Mouse (Mus musculus) embryonic facial prominence, embryonic 12.5 days (tissue): ENCODE measurements around the gene Alkbh4. TPM values are rescaled to one million over a fixed set of nuclear protein-coding genes. Genes with fewer than 3 reads are reported as not detected.
A peak's percentile ranks its signal among the peaks of the same experiment; 100 is the strongest.

Experiments used
- ATAC-seq: fragments of 200-750 bp; cut with Nextera tagmentation; 2 replicates; pipeline ENCODE4 v1.8.0; 2017; ENCODE audit not compliant: insufficient number of reproducible peaks, insufficient read depth, low FRiP score, low TSS enrichment
- H3K27ac ChIP-seq: fragments of 300-500 bp; sonication (generic); 2 replicates; pipeline ENCODE4 v1.5.1; 2016; ENCODE audit warnings: mild to moderate bottlenecking
- H3K27me3 ChIP-seq: fragments of 300-500 bp; sonication (generic); 2 replicates; pipeline ENCODE4 v1.6.1; 2016; ENCODE audit warnings: mild to moderate bottlenecking, moderate library complexity
- H3K36me3 ChIP-seq: fragments of 300-500 bp; sonication (generic); 2 replicates; pipeline ENCODE4 v1.6.1; 2016; ENCODE audit warnings: mild to moderate bottlenecking
- H3K4me1 ChIP-seq: fragments of 300-500 bp; sonication (generic); 2 replicates; pipeline ENCODE4 v1.6.1; 2016
- H3K4me2 ChIP-seq: fragments of 300-500 bp; sonication (generic); replicated peaks from 2 replicates; pipeline ENCODE4 v1.6.1; 2016; ENCODE audit warnings: mild to moderate bottlenecking, moderate library complexity
- H3K4me3 ChIP-seq: fragments of 300-500 bp; sonication (generic); 2 replicates; pipeline ENCODE4 v1.5.1; 2016; ENCODE audit warnings: mild to moderate bottlenecking
- H3K9ac ChIP-seq: fragments of 300-500 bp; sonication (generic); 2 replicates; pipeline ENCODE4 v1.6.1; 2016; ENCODE audit warnings: mild to moderate bottlenecking, moderate library complexity
- H3K9me3 ChIP-seq: fragments of 300-500 bp; sonication (generic); 2 replicates; pipeline ENCODE4 v1.6.1; 2016; ENCODE audit warnings: mild to moderate bottlenecking, moderate library complexity
- WGBS: fragments of 180-500 bp; shearing (Covaris S2); methylation state at CpG from one replicate; pipeline ENCODE4 v1.1.7; 2016; 5-methylcytosine and 5-hydroxymethylcytosine counted together
- polyA plus RNA-seq: library from polyadenylated mRNA; unstranded; fragments of >200 nt; fragmentation: Nextera tagmentation; extraction: Ambion mirVana; gene quantifications from 2 replicates; pipeline ENCODE4 v1.2.1, GENCODE M21; 2016

Gene Alkbh4
- 28.4 and 29.5 TPM in 2 replicates for polyA plus RNA-seq

GRCm38 (mm10) chr5:136135571-136136291 lies at the start of gene Alkbh4, which contains the start of gene Lrwd1:
Gene Alkbh4 (plus strand): TSS chr5:136136146.
Gene Lrwd1 (minus strand): TSS chr5:136136074.
- H3K9me3 ChIP-seq, result no peaks in the 10 kb centered on the region
- no peaks in the 10 kb centered on the region for H3K27me3 ChIP-seq
- under 1% methylated on average over 60 of the region's 60 CpGs for WGBS
- peak; percentile 89 for ATAC-seq
- H3K4me2 ChIP-seq, result peak within 1 kb of the TSS; percentile 79
- H3K9ac ChIP-seq, result peak within 1 kb of the TSS; percentile 75
- H3K36me3 ChIP-seq, result peaks cover 44% of the 10 kb centered on the region
- H3K4me3 ChIP-seq, result peak within 1 kb of the TSS; percentile 78
- H3K4me1 ChIP-seq, result peaks cover 14% of the 10 kb centered on the region
- H3K27ac ChIP-seq, result peak within 1 kb of the TSS; percentile 48

GRCm38 (mm10) chr5:136086290-136086689 lies 49.7 kb upstream of the Alkbh4 start:
- 91% methylated on average over 8 of the region's 8 CpGs for WGBS
- Histone ChIP-seq H3K4me3 (no peak overlapping the region), H3K9me3 (no peaks in the 10 kb centered on the region), H3K4me1 (peaks cover 13% of the 10 kb centered on the region), H3K27ac (no peak overlapping the region), H3K36me3 (no peaks in the 10 kb centered on the region), H3K4me2 (no peak overlapping the region), H3K9ac (no peak overlapping the region), H3K27me3 (peaks cover 27% of the 10 kb centered on the region)
- ATAC-seq, result no peak

GRCm38 (mm10) chr5:136088821-136089575 lies 46.9 kb upstream of the Alkbh4 start:
- no peaks in the 10 kb centered on the region for H3K9me3 ChIP-seq
- no peak overlapping the region for H3K4me2 ChIP-seq
- no peak overlapping the region for H3K4me3 ChIP-seq
- H3K27ac ChIP-seq, result no peak overlapping the region
- no peak overlapping the region for H3K9ac ChIP-seq
- H3K36me3 ChIP-seq, result no peaks in the 10 kb centered on the region
- 12% methylated on average over 14 of the region's 14 CpGs for WGBS
- H3K27me3 ChIP-seq, result peaks cover 31% of the 10 kb centered on the region
- peaks cover 10% of the 10 kb centered on the region for H3K4me1 ChIP-seq
- no peak for ATAC-seq

- ATAC-seq, result no peak
- peaks cover 7% of the 10 kb centered on the region for H3K27me3 ChIP-seq
- no peak overlapping the region for H3K9ac ChIP-seq
- H3K4me2 ChIP-seq, result no peak overlapping the region
- H3K36me3 ChIP-seq, result no peaks in the 10 kb centered on the region
- H3K4me1 ChIP-seq, result no peaks in the 10 kb centered on the region
- H3K9me3 ChIP-seq, result no peaks in the 10 kb centered on the region
- no peak overlapping the region for H3K27ac ChIP-seq
- no peak overlapping the region for H3K4me3 ChIP-seq
- WGBS, result 60% methylated on average over 5 of the region's 5 CpGs
Measured at GRCm38 (mm10) chr5:136091927-136092326, 44.0 kb upstream of the Alkbh4 start.

GRCm38 (mm10) chr5:136094249-136095010 lies 41.5 kb upstream of the Alkbh4 start:
- no peak for ATAC-seq
- Histone ChIP-seq H3K27me3 (peaks cover 6% of the 10 kb centered on the region; the same call in 1 of the 2 replicates), H3K4me1 (no peaks in the 10 kb centered on the region), H3K4me2 (no peak overlapping the region), H3K9ac (no peak overlapping the region), H3K36me3 (no peaks in the 10 kb centered on the region), H3K27ac (no peak overlapping the region), H3K9me3 (no peaks in the 10 kb centered on the region), H3K4me3 (no peak overlapping the region)
- 50% methylated on average over 8 of the region's 8 CpGs for WGBS

GRCm38 (mm10) chr5:136095089-136095488 lies 40.9 kb upstream of the Alkbh4 start:
- WGBS, result 81% methylated on average over 7 of the region's 7 CpGs
- no peak overlapping the region for H3K27ac ChIP-seq
- H3K36me3 ChIP-seq, result no peaks in the 10 kb centered on the region
- H3K9ac ChIP-seq, result no peak overlapping the region
- ATAC-seq, result no peak
- H3K4me2 ChIP-seq, result no peak overlapping the region
- H3K9me3 ChIP-seq, result no peaks in the 10 kb centered on the region
- no peaks in the 10 kb centered on the region for H3K4me1 ChIP-seq
- no peak overlapping the region for H3K4me3 ChIP-seq
- H3K27me3 ChIP-seq, result 0 out of 2 replicates have a peak, but pooled peaks cover 6% of the 10 kb centered on the region

- peaks cover 7% of the 10 kb centered on the region; the same call in 1 of the 2 replicates for H3K4me1 ChIP-seq
- WGBS, result 76% methylated on average over 10 of the region's 10 CpGs
- no peak for ATAC-seq
- no peaks in the 10 kb centered on the region for H3K36me3 ChIP-seq
- H3K9me3 ChIP-seq, result no peaks in the 10 kb centered on the region
- H3K27me3 ChIP-seq, result peaks cover 30% of the 10 kb centered on the region; the same call in 1 of the 2 replicates
- H3K4me2 ChIP-seq, result no peak overlapping the region
- H3K9ac ChIP-seq, result no peak overlapping the region
- H3K4me3 ChIP-seq, result no peak overlapping the region
- no peak overlapping the region for H3K27ac ChIP-seq
Measured at GRCm38 (mm10) chr5:136098536-136098935, 37.4 kb upstream of the Alkbh4 start.

GRCm38 (mm10) chr5:136102099-136102820 lies 33.7 kb upstream of the Alkbh4 start:
- no peak overlapping the region for H3K27ac ChIP-seq

GRCm38 (mm10) chr5:136104511-136104910 lies 31.4 kb upstream of the Alkbh4 start:
- H3K4me2 ChIP-seq, result no peak overlapping the region
- peaks cover 7% of the 10 kb centered on the region; the same call in 1 of the 2 replicates for H3K4me1 ChIP-seq
- no peak overlapping the region for H3K27ac ChIP-seq
- no peaks in the 10 kb centered on the region for H3K9me3 ChIP-seq
- no peak for ATAC-seq
- H3K36me3 ChIP-seq, result no peaks in the 10 kb centered on the region
- no peak overlapping the region for H3K4me3 ChIP-seq
- WGBS, result 70% methylated on average over 5 of the region's 5 CpGs
- H3K27me3 ChIP-seq, result peaks cover 26% of the 10 kb centered on the region; the same call in 1 of the 2 replicates
- H3K9ac ChIP-seq, result no peak overlapping the region

More at GRCm38 (mm10) chr5:136102099-136102820, 33.7 kb upstream of the Alkbh4 start:
- Histone ChIP-seq H3K4me2 (peak overlapping the region; percentile 62), H3K4me3 (peak overlapping the region; percentile 28), H3K36me3 (no peaks in the 10 kb centered on the region), H3K9ac (peak overlapping the region; percentile 36), H3K9me3 (no peaks in the 10 kb centered on the region), H3K27me3 (peaks cover 28% of the 10 kb centered on the region; the same call in 1 of the 2 replicates), H3K4me1 (peaks cover 7% of the 10 kb centered on the region; the same call in 1 of the 2 replicates)
- WGBS, result 7% methylated on average over 41 of the region's 41 CpGs
- ATAC-seq, result peak; percentile 59; the same call in 1 of the 2 replicates

- H3K36me3 ChIP-seq, result no peaks in the 10 kb centered on the region
- 0 out of 2 replicates have a peak, but pooled peaks cover 2% of the 10 kb centered on the region for H3K27me3 ChIP-seq
- no peaks in the 10 kb centered on the region for H3K4me1 ChIP-seq
- H3K4me2 ChIP-seq, result no peak overlapping the region
- H3K4me3 ChIP-seq, result no peak overlapping the region
- 39% methylated on average over 2 of the region's 2 CpGs for WGBS
- H3K9ac ChIP-seq, result no peak overlapping the region
- H3K9me3 ChIP-seq, result no peaks in the 10 kb centered on the region
- H3K27ac ChIP-seq, result no peak overlapping the region
- no peak for ATAC-seq
Measured at GRCm38 (mm10) chr5:136108486-136108885, 27.5 kb upstream of the Alkbh4 start.

- Histone ChIP-seq H3K27ac (no peak overlapping the region), H3K9me3 (no peaks in the 10 kb centered on the region), H3K4me3 (no peak overlapping the region), H3K4me2 (no peak overlapping the region), H3K36me3 (no peaks in the 10 kb centered on the region), H3K27me3 (no peaks in the 10 kb centered on the region), H3K4me1 (no peaks in the 10 kb centered on the region), H3K9ac (no peak overlapping the region)
- 75% methylated on average over 3 of the region's 3 CpGs for WGBS
- no peak for ATAC-seq
Measured at GRCm38 (mm10) chr5:136109042-136109441, 26.9 kb upstream of the Alkbh4 start.
